Mouse (Mus musculus): Measurements from ENCODE around the gene Iah1. TPM values are rescaled to one million over a fixed set of nuclear protein-coding genes. Genes with fewer than 3 reads are reported as not detected.

Iah1 gene
- polyA plus RNA-seq, 1 experiment, result 18.3 TPM

DNA sequence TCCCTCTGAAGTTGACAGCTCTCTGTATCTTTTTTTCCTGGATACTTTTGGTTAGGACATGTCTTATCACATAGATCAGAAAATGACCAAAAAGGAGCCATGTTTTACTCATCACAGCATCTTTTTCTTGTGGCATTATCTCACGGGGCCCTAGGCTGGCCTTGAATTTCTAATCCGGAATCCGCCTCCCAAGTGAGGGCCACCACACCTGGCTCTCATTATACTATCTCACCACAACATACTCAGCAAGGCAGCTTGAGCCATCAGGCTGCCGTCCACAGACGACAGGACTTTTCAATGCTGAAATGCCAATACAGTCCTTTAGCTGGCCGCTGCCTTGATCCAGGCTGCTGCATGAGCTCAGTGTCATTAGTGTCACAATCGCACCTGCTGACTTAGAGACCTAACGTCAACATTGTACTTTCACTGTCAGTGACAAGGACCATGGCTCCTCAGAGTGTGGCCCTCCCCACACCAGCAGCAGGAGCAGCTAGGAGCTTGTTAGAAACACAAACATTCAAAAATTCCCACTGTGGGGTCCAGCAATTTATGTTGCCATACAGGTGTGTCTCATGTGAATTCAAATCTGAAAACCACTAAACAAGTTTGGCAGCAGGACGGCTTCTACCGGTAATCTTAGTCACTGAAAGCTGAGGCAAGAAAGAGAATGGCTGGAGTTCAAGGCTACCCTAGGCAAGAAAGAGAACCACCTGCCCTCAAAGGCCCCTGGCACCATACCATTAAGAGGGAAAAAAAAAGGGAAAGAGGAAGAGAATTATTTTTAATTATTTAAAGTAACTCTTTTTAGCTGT, 48.6 kb downstream of the Iah1 start:
- no peak overlapping the region for H3K4me3 ChIP-seq (ENCODE audit: control insufficient read depth, low read depth, low read length)
- no peak overlapping the region for H3K27ac ChIP-seq (ENCODE audit: control insufficient read depth, insufficient read depth, low read depth, low read length)
- no peaks in the 10 kb centered on the region; the same call in 1 of the 2 replicates for H3K4me1 ChIP-seq (ENCODE audit: control insufficient read depth, insufficient read depth, low read length)
- H3K27me3 ChIP-seq (ENCODE audit: control insufficient read depth, insufficient read depth, low read length), result no peaks in the 10 kb centered on the region
- TF ChIP-seq CTCF (IDR thresholded peaks at IDR 0.05; ENCODE audit: control insufficient read depth, insufficient read depth, insufficient replicate concordance, low read depth, low read length) (no peak), POLR2A (IDR thresholded peaks at IDR 0.05; ENCODE audit: control insufficient read depth, low read depth, low read length) (no peak)
- H3K36me3 ChIP-seq (ENCODE audit: control insufficient read depth, insufficient read depth, low read length), result 0 out of 2 replicates have a peak, but pooled peaks cover 1% of the 10 kb centered on the region

GRCm38 (mm10) chr12:21368376-21369086, 52.3 kb downstream of the Iah1 start:
- Histone ChIP-seq H3K27me3 (ENCODE audit: control insufficient read depth, insufficient read depth, low read length) (no peaks in the 10 kb centered on the region), H3K27ac (ENCODE audit: control insufficient read depth, insufficient read depth, low read depth, low read length) (peak overlapping the region; percentile 50), H3K36me3 (ENCODE audit: control insufficient read depth, insufficient read depth, low read length) (no peaks in the 10 kb centered on the region), H3K4me3 (ENCODE audit: control insufficient read depth, low read depth, low read length) (no peak overlapping the region), H3K4me1 (ENCODE audit: control insufficient read depth, insufficient read depth, low read length) (no peaks in the 10 kb centered on the region; the same call in none of the 2 replicates)
- TF ChIP-seq CTCF (IDR thresholded peaks at IDR 0.05; ENCODE audit: control insufficient read depth, insufficient read depth, insufficient replicate concordance, low read depth, low read length) (no peak), POLR2A (IDR thresholded peaks at IDR 0.05; ENCODE audit: control insufficient read depth, low read depth, low read length) (no peak)

DNA sequence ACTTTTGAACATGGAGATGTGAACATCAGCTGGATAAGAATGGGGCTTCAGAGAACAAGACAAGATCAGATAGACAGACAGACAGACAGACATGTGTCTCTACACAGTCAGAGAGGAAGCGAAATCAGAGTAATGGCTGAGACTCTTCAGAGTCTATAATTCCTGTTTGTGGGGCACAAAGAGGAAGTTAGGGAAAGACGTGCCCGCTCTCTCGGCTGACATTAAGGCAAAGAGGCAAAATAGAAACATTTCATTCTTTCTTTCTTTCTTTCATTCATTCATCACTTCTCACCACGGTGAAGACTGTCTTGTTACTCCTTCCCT, 52.9 kb downstream of the Iah1 start:
- no peak for TF ChIP-seq CTCF (IDR thresholded peaks at IDR 0.05; ENCODE audit: control insufficient read depth, insufficient read depth, insufficient replicate concordance, low read depth, low read length)
- TF ChIP-seq POLR2A (IDR thresholded peaks at IDR 0.05; ENCODE audit: control insufficient read depth, low read depth, low read length), result no peak
- Histone ChIP-seq H3K36me3 (ENCODE audit: control insufficient read depth, insufficient read depth, low read length) (no peaks in the 10 kb centered on the region), H3K4me1 (ENCODE audit: control insufficient read depth, insufficient read depth, low read length) (no peaks in the 10 kb centered on the region; the same call in none of the 2 replicates), H3K27ac (ENCODE audit: control insufficient read depth, insufficient read depth, low read depth, low read length) (no peak overlapping the region), H3K27me3 (ENCODE audit: control insufficient read depth, insufficient read depth, low read length) (no peaks in the 10 kb centered on the region), H3K4me3 (ENCODE audit: control insufficient read depth, low read depth, low read length) (no peak overlapping the region)

GRCm38 (mm10) chr12:21370035-21370611, 53.9 kb downstream of the Iah1 start:
- Histone ChIP-seq H3K4me3 (ENCODE audit: control insufficient read depth, low read depth, low read length) (no peak overlapping the region), H3K4me1 (ENCODE audit: control insufficient read depth, insufficient read depth, low read length) (no peaks in the 10 kb centered on the region; the same call in 1 of the 2 replicates), H3K27ac (ENCODE audit: control insufficient read depth, insufficient read depth, low read depth, low read length) (no peak overlapping the region), H3K36me3 (ENCODE audit: control insufficient read depth, insufficient read depth, low read length) (no peaks in the 10 kb centered on the region), H3K27me3 (ENCODE audit: control insufficient read depth, insufficient read depth, low read length) (no peaks in the 10 kb centered on the region)
- TF ChIP-seq POLR2A (IDR thresholded peaks at IDR 0.05; ENCODE audit: control insufficient read depth, low read depth, low read length) (no peak), CTCF (IDR thresholded peaks at IDR 0.05; ENCODE audit: control insufficient read depth, insufficient read depth, insufficient replicate concordance, low read depth, low read length) (no peak)

DNA sequence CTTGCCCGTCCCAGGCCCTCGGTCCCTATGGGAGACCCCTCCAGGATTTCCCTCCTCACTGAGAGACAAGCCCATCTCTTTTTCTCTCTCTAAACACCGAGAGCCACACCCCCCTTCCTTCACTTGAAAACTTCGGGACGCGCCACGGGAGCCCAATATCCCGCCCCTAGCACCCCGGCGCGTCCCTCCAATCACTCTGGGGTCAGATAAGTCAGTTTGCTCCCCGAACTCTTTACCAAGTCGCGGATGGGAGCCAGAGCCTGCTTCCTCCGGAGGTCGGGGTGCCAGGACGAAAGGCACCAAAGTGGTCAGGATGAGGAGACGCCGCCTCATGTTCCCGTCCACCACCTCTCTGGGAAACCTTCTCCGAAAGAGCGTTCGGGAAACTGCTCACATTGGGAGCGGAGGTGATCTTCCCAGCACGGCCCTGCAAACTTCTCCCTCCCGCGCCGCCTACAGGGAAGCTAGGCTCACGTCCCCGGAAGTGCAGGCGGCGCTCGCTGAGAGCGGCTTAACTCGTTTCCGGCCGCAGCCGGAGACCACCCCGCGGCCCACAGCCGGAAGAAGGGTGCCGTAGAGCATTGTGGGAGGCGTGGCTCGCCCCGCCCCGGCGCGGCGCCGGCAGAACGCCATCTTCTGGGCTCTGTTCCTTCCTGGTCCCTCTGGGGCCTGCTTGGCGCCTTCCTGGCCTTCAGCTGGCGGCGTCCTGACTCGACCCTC, 57.1 kb downstream of the Iah1 start, which contains the start of gene Adam17:
Gene Adam17, minus strand, starts transcription at position 533 of the 720 bp plus-strand sequence.
- Histone ChIP-seq H3K4me1 (ENCODE audit: control insufficient read depth, insufficient read depth, low read length) (no peaks in the 10 kb centered on the region; the same call in 1 of the 2 replicates), H3K36me3 (ENCODE audit: control insufficient read depth, insufficient read depth, low read length) (no peaks in the 10 kb centered on the region), H3K4me3 (ENCODE audit: control insufficient read depth, low read depth, low read length) (peak within 1 kb of the TSS; percentile 92), H3K27me3 (ENCODE audit: control insufficient read depth, insufficient read depth, low read length) (no peaks in the 10 kb centered on the region), H3K27ac (ENCODE audit: control insufficient read depth, insufficient read depth, low read depth, low read length) (peak within 1 kb of the TSS; percentile 88)
- TF ChIP-seq CTCF (IDR thresholded peaks at IDR 0.05; ENCODE audit: control insufficient read depth, insufficient read depth, insufficient replicate concordance, low read depth, low read length) (peak; percentile 32; the same call in 1 of the 2 replicates), POLR2A (IDR thresholded peaks at IDR 0.05; ENCODE audit: control insufficient read depth, low read depth, low read length) (peak; percentile 94)

Other genes starting within 250 kb of the Iah1 start
- gene Cpsf3, start 31.0 kb upstream of the Iah1 start, polyA plus RNA-seq (2012; rRNA removed), result 21.1 and 21.6 TPM in 2 replicates
- gene Itgb1bp1, start 30.1 kb upstream of the Iah1 start, polyA plus RNA-seq (2012; rRNA removed), result 135 and 139 TPM in 2 replicates
- gene Adam17, start 57.2 kb downstream of the Iah1 start, polyA plus RNA-seq (2012; rRNA removed), result 8.5 and 17.8 TPM in 2 replicates
- gene Ywhaq, start 101.2 kb downstream of the Iah1 start, polyA plus RNA-seq (2012; rRNA removed), result 100 and 101 TPM in 2 replicates